Mouse (Mus musculus): ENCODE data around the gene Pola2.

GRCm38 (mm10) chr19:5945891-5946290 lies 18.1 kb downstream of the Pola2 start:
- TF ChIP-seq CTCF (IDR thresholded peaks at IDR 0.05; ENCODE audit: borderline replicate concordance, extremely low read depth, insufficient read depth, insufficient read length): no peak
- TF ChIP-seq POLR2A (IDR thresholded peaks at IDR 0.05; ENCODE audit: borderline replicate concordance, extremely low read depth, insufficient read depth, insufficient read length, poor library complexity, severe bottlenecking): no peak

Measured in brain, embryonic 14.5 days (tissue).